Mouse (Mus musculus): ENCODE measurements around the gene Eif4a2. TPM values are rescaled to one million over a fixed set of nuclear protein-coding genes. Genes with fewer than 3 reads are reported as not detected.

Eif4a2 gene
- polyA plus RNA-seq, 2 experiments, result 260 to 683 TPM

DNA sequence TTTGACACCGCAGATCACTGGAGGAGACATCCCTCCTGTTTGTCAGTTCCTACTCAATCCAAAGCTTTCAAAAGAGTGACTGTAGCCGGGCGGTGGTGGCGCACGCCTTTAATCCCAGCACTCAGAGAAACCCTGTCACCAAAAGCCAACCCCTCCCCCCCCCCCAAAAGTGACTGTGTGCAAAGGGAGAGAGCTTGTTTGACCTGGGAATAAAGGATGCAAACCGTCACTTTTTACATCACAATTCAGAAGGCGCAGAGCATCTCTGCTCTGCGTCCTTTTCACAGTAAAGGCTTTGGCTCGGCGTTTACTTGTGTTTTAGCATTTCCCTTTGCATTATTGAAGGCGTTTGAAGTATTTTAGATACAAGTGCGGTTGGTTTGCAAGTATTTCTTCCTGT, 7.6 kb upstream of the Eif4a2 start:
- DNase-seq (ENCODE audit: low spot score), result no peak
- ATAC-seq (ENCODE audit: low FRiP score, low read depth), result no peak
- peak overlapping the region; percentile 63 for H3K4me2 ChIP-seq (replicated peaks; ENCODE audit: low read depth, low read length, severe bottlenecking)
- WGBS, result 11% methylated on average over 12 of the region's 12 CpGs
- H3K9me3 ChIP-seq (ENCODE audit: control insufficient read depth, low read length), result no peaks in the 10 kb centered on the region
- no peak for TF ChIP-seq POLR2A (IDR thresholded peaks at IDR 0.05; ENCODE audit: borderline replicate concordance, extremely low read depth, insufficient read depth, insufficient read length)
- peak overlapping the region; percentile 52 for H3K9ac ChIP-seq (ENCODE audit: low read depth, low read length, severe bottlenecking)
- no peaks in the 10 kb centered on the region for H3K36me3 ChIP-seq (ENCODE audit: control insufficient read depth, insufficient read depth, low read length)
- H3K4me1 ChIP-seq (ENCODE audit: control insufficient read depth, insufficient read depth, low read length), result peaks cover 5% of the 10 kb centered on the region; the same call in 1 of the 2 replicates
- H3K27me3 ChIP-seq (ENCODE audit: control insufficient read depth, insufficient read depth, low read length), result no peaks in the 10 kb centered on the region
- peak overlapping the region; percentile 35 for H3K4me3 ChIP-seq (replicated peaks; ENCODE audit: low read length)
- no peak overlapping the region for H3K27ac ChIP-seq (replicated peaks; ENCODE audit: low read depth, low read length)

DNA sequence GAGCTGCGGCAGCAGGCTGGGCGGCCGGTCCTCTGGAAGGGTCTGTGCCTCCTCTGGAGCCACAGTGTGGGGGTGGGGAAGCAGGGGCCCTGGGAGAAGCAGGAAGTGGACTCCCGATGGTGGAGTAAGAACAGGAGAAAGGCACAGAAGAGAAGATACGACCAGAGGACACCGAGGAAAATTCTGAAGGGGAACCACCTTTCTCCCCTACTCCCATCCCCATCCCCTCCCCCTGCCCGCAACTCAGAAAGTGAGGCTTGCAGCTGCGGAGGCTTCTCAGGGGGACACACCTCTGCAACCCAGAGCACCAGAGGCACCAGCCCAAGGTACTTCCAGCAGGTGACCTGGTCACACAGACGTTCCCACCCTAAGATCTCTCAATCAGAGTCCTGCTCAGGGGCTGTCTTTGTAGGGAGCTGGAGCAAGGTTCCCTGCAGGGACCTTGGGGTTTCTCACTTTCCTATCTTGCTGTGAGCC, 7.1 kb upstream of the Eif4a2 start:
- ATAC-seq (ENCODE audit: low FRiP score, low read depth) (peak; percentile 70), DNase-seq (ENCODE audit: low spot score) (no peak)
- no peaks in the 10 kb centered on the region for H3K27me3 ChIP-seq (ENCODE audit: control insufficient read depth, insufficient read depth, low read length)
- no peaks in the 10 kb centered on the region for H3K9me3 ChIP-seq (ENCODE audit: control insufficient read depth, low read length)
- H3K27ac ChIP-seq (replicated peaks; ENCODE audit: low read depth, low read length), result no peak overlapping the region
- no peak for TF ChIP-seq POLR2A (IDR thresholded peaks at IDR 0.05; ENCODE audit: borderline replicate concordance, extremely low read depth, insufficient read depth, insufficient read length)
- H3K4me2 ChIP-seq (replicated peaks; ENCODE audit: low read depth, low read length, severe bottlenecking), result peak overlapping the region; percentile 63
- H3K4me3 ChIP-seq (replicated peaks; ENCODE audit: low read length), result peak overlapping the region; percentile 35
- no peaks in the 10 kb centered on the region for H3K36me3 ChIP-seq (ENCODE audit: control insufficient read depth, insufficient read depth, low read length)
- peaks cover 5% of the 10 kb centered on the region; the same call in 1 of the 2 replicates for H3K4me1 ChIP-seq (ENCODE audit: control insufficient read depth, insufficient read depth, low read length)
- H3K9ac ChIP-seq (ENCODE audit: low read depth, low read length, severe bottlenecking), result peak overlapping the region; percentile 52
- WGBS, result 3% methylated on average over 9 of the region's 9 CpGs

DNA sequence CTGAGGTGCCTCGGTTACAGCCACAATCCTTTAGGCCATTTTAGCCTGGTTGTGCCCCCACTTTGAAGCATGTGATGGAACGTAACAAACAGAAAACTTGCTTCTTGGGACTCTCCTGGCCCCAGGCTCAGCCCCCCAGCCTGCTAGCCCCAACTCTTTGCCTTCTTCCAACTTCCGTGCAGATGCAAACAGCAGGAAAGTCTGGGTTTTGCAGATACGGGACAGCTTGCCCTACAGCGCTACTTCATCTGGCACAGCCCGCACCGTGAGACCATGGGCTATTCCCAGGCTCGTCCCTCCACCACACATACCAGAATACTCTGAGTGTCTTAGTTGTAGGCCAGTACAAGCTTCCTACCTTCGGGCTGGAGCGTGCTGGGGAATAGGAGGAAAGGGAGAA, 6.6 kb upstream of the Eif4a2 start:
- Histone ChIP-seq H3K27me3 (ENCODE audit: control insufficient read depth, insufficient read depth, low read length) (no peaks in the 10 kb centered on the region), H3K4me1 (ENCODE audit: control insufficient read depth, insufficient read depth, low read length) (peaks cover 5% of the 10 kb centered on the region; the same call in 1 of the 2 replicates), H3K9me3 (ENCODE audit: control insufficient read depth, low read length) (no peaks in the 10 kb centered on the region), H3K9ac (ENCODE audit: low read depth, low read length, severe bottlenecking) (peak overlapping the region; percentile 52), H3K36me3 (ENCODE audit: control insufficient read depth, insufficient read depth, low read length) (no peaks in the 10 kb centered on the region), H3K4me3 (replicated peaks; ENCODE audit: low read length) (peak overlapping the region; percentile 35), H3K4me2 (replicated peaks; ENCODE audit: low read depth, low read length, severe bottlenecking) (peak overlapping the region; percentile 63), H3K27ac (replicated peaks; ENCODE audit: low read depth, low read length) (no peak overlapping the region)
- ATAC-seq (ENCODE audit: low FRiP score, low read depth) (0 out of 2 replicates have a peak, but pooled peaks have one; percentile 5), DNase-seq (ENCODE audit: low spot score) (no peak)
- TF ChIP-seq POLR2A (IDR thresholded peaks at IDR 0.05; ENCODE audit: borderline replicate concordance, extremely low read depth, insufficient read depth, insufficient read length), result no peak
- WGBS, result 21% methylated on average over 10 of the region's 10 CpGs

DNA sequence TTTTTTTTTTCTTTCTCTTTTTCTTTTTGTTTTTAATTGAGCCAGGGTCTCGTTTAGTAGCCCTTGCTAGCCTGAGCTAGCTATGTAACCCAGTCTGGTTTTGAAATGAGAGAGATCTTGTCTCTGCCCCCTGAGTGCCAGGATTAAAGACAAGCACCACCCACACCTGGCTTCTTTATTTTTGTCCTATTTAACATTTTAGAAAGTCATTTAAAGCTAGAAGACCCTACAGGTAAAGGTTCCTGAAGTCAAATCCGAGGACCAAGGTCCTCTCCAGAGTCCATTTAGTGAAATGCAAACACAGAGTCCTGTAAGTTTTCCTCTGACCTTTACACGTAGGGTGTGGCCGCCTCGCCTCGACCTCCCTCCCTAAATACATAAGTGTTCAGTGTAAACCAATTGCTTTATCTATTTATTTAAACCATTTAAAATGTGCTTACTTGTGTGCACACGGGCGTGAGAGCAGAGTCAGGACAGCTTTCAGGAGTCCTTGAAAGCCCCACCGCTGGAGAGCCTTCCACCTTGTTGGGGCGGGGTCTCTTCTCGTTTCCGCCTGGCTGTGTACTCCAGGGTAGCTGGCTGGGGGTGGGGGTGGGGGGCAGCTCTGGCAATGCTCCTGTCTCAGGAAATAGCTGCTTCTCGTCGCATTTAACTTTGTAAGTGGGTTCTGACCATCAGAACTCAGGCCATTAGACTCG, 4.8 kb upstream of the Eif4a2 start:
- ATAC-seq (ENCODE audit: low FRiP score, low read depth), result no peak
- Histone ChIP-seq H3K27ac (replicated peaks; ENCODE audit: low read depth, low read length) (no peak overlapping the region), H3K36me3 (ENCODE audit: control insufficient read depth, insufficient read depth, low read length) (no peaks in the 10 kb centered on the region), H3K9ac (ENCODE audit: low read depth, low read length, severe bottlenecking) (peak overlapping the region; percentile 52; the same call in 1 of the 2 replicates), H3K4me1 (ENCODE audit: control insufficient read depth, insufficient read depth, low read length) (peaks cover 7% of the 10 kb centered on the region; the same call in 1 of the 2 replicates), H3K4me3 (replicated peaks; ENCODE audit: low read length) (peak overlapping the region; percentile 38), H3K9me3 (ENCODE audit: control insufficient read depth, low read length) (no peaks in the 10 kb centered on the region), H3K27me3 (ENCODE audit: control insufficient read depth, insufficient read depth, low read length) (no peaks in the 10 kb centered on the region), H3K4me2 (replicated peaks; ENCODE audit: low read depth, low read length, severe bottlenecking) (peak overlapping the region; percentile 60)
- DNase-seq (ENCODE audit: low spot score), result no peak
- WGBS, result 13% methylated on average over 15 of the region's 15 CpGs
- no peak for TF ChIP-seq POLR2A (IDR thresholded peaks at IDR 0.05; ENCODE audit: borderline replicate concordance, extremely low read depth, insufficient read depth, insufficient read length)

DNA sequence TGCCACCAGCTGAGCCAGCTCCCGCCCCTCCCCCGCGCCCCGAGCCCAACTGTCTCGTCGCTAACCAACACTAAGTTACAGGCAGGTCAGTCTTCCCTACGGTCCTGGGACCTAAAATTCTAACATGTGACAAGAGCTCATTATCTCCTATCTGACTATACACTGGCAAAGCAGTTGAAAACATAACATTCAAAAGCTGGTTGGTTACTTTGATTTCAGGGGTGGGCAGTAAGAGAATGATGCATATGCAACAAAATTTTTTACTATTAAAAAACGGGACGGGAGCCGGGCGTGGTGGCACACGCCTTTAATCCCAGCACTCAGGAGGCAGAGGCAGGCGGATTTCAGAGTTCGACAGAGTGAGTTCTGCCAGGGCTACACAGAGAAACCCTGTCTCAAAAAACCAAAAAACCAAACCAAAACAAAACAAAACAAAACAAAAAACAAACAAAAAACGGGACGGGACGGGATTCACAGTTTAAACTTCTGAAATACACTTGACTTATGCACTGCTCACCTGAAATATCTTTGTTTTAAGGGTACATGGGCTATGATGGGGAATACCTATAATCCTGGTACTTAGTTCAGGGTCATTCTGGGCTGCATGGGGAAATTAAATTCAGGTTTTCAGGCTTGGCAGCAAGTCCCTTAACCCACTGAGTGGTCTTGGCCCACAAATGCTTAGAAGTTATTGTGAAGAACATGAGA, 4.1 kb upstream of the Eif4a2 start:
- H3K4me3 ChIP-seq (replicated peaks; ENCODE audit: low read length), result peak overlapping the region; percentile 38
- H3K9me3 ChIP-seq (ENCODE audit: control insufficient read depth, low read length), result no peaks in the 10 kb centered on the region
- no peaks in the 10 kb centered on the region for H3K27me3 ChIP-seq (ENCODE audit: control insufficient read depth, insufficient read depth, low read length)
- peak overlapping the region; percentile 52; the same call in 1 of the 2 replicates for H3K9ac ChIP-seq (ENCODE audit: low read depth, low read length, severe bottlenecking)
- H3K36me3 ChIP-seq (ENCODE audit: control insufficient read depth, insufficient read depth, low read length), result no peaks in the 10 kb centered on the region
- WGBS, result 38% methylated on average over 17 of the region's 17 CpGs
- ATAC-seq (ENCODE audit: low FRiP score, low read depth) (no peak), DNase-seq (ENCODE audit: low spot score) (no peak)
- no peak overlapping the region for H3K27ac ChIP-seq (replicated peaks; ENCODE audit: low read depth, low read length)
- TF ChIP-seq POLR2A (IDR thresholded peaks at IDR 0.05; ENCODE audit: borderline replicate concordance, extremely low read depth, insufficient read depth, insufficient read length), result no peak
- peaks cover 7% of the 10 kb centered on the region; the same call in 1 of the 2 replicates for H3K4me1 ChIP-seq (ENCODE audit: control insufficient read depth, insufficient read depth, low read length)
- peak overlapping the region; percentile 60 for H3K4me2 ChIP-seq (replicated peaks; ENCODE audit: low read depth, low read length, severe bottlenecking)
